In genomic region chr8:107186659-107187390, GRCm38 (mm10) we compare ENCODE assay signal across 22 mouse cellular contexts. TPM values are rescaled to one million over a fixed set of nuclear protein-coding genes. Genes with fewer than 3 reads are reported as not detected.
DNase-seq lines count a peak whose midpoint lies in the region; ATAC-seq lines count a peak whose summit lies in the region.
"Had no signal": no experiment of that assay in that cellular context is flagged by ENCODE, and none has a peak within 500 bp of the region (broad histone marks: within the 10 kb centered on the region; RNA-seq: fewer than 3 reads in every experiment).

No protein-coding gene starts in this region.

- no peak for DNase-seq in kidney, adult 8-10 months
- peak; percentile 14 for DNase-seq in 416B (ENCODE audit: low read depth)
- DNase-seq in Muller cell, postnatal 12 days (ENCODE audit: inconsistent ontology term) = peak; percentile 75
- no peak for DNase-seq in frontal cortex, postnatal 25 days (ENCODE audit: low spot score in 2 of 2)
- DNase-seq: adrenal gland, postnatal 10 days; cerebellum, adult 8-10 months; cerebellum, postnatal 36 days; gastrocnemius, postnatal 10 days; heart, adult 2 months; kidney, postnatal 36 days; liver, embryonic 13.5 days; lung, adult 2 months; lung, postnatal 14 days; right cerebral cortex, adult 18-20 months; right cerebral cortex, postnatal 4 days; thymus, postnatal 25 days had no signal

- peak; percentile 52; the same call in 1 of the 2 replicates for ATAC-seq in kidney, embryonic 15.5 days (replicated peaks; ENCODE audit: low FRiP score)
- ATAC-seq in intestine, embryonic 16.5 days = peak; percentile 52
- ATAC-seq in cerebellum, adult (ENCODE audit: insufficient number of reproducible peaks, low FRiP score, low TSS enrichment) = no peak

- H3K27me3 ChIP-seq in kidney, embryonic 15.5 days = no peaks in the 10 kb centered on the region
- no peaks in the 10 kb centered on the region for H3K27me3 ChIP-seq in intestine, embryonic 16.5 days (replicated peaks; ENCODE audit: control insufficient read depth, insufficient read depth, low read length)
- H3K27me3 ChIP-seq: hindbrain, embryonic 13.5 days; liver, embryonic 13.5 days; midbrain, embryonic 12.5 days; stomach, embryonic 15.5 days had no signal

- no peaks in the 10 kb centered on the region for H3K9me3 ChIP-seq in kidney, embryonic 15.5 days (replicated peaks)
- no peaks in the 10 kb centered on the region for H3K9me3 ChIP-seq in intestine, embryonic 16.5 days (ENCODE audit: control insufficient read depth, low read length)
- H3K9me3 ChIP-seq: hindbrain, embryonic 13.5 days; liver, embryonic 13.5 days; midbrain, embryonic 12.5 days; stomach, embryonic 15.5 days had no signal

- H3K4me3 ChIP-seq in kidney, embryonic 15.5 days (replicated peaks) = no peak overlapping the region
- no peak overlapping the region for H3K4me3 ChIP-seq in intestine, embryonic 16.5 days (ENCODE audit: low read length)
- H3K4me3 ChIP-seq: heart, adult 2 months; hindbrain, embryonic 13.5 days; liver, embryonic 13.5 days; midbrain, embryonic 12.5 days; stomach, embryonic 15.5 days had no signal

- H3K4me2 ChIP-seq in kidney, embryonic 15.5 days = 0 out of 2 replicates have a peak overlapping the region, but pooled peaks have one; percentile 12
- no peak overlapping the region for H3K4me2 ChIP-seq in intestine, embryonic 16.5 days (ENCODE audit: low read depth, low read length)
- H3K4me2 ChIP-seq: hindbrain, embryonic 13.5 days; liver, embryonic 13.5 days; midbrain, embryonic 12.5 days; stomach, embryonic 15.5 days had no signal

- H3K27ac ChIP-seq in kidney, embryonic 15.5 days = peak overlapping the region; percentile 70; the same call in 1 of the 2 replicates
- no peak overlapping the region for H3K27ac ChIP-seq in intestine, embryonic 16.5 days (ENCODE audit: low read length)
- H3K27ac ChIP-seq: heart, adult 2 months; hindbrain, embryonic 13.5 days; liver, embryonic 13.5 days; midbrain, embryonic 12.5 days; stomach, embryonic 15.5 days had no signal

- WGBS in kidney, embryonic 15.5 days = 38% methylated on average over 15 of the region's 15 CpGs
- 50% methylated on average over 15 of the region's 15 CpGs for WGBS in intestine, embryonic 16.5 days

- H3K4me1 ChIP-seq in kidney, embryonic 15.5 days = peaks cover 9% of the 10 kb centered on the region
- no peaks in the 10 kb centered on the region for H3K4me1 ChIP-seq in intestine, embryonic 16.5 days (ENCODE audit: control insufficient read depth, insufficient read depth, low read length)
- H3K4me1 ChIP-seq: hindbrain, embryonic 13.5 days; liver, embryonic 13.5 days; midbrain, embryonic 12.5 days; stomach, embryonic 15.5 days had no signal

- H3K36me3 ChIP-seq in kidney, embryonic 15.5 days = peaks cover 48% of the 10 kb centered on the region
- peaks cover 8% of the 10 kb centered on the region for H3K36me3 ChIP-seq in intestine, embryonic 16.5 days (ENCODE audit: control insufficient read depth, insufficient read depth, low read length)

- H3K9ac ChIP-seq in kidney, embryonic 15.5 days = no peak overlapping the region
- no peak overlapping the region for H3K9ac ChIP-seq in intestine, embryonic 16.5 days (ENCODE audit: low read depth, low read length)
- H3K9ac ChIP-seq: hindbrain, embryonic 13.5 days; liver, embryonic 13.5 days; midbrain, embryonic 12.5 days; stomach, embryonic 15.5 days had no signal

RNA-seq across cellular contexts. Expression of gene Cyb5b, which starts 36.4 kb away (rescaled TPM):
- polyA plus RNA-seq in kidney, embryonic 15.5 days (2015; fragmentation: Nextera tagmentation; extraction: Ambion mirVana) = 131 and 133 TPM in 2 replicates
- polyA plus RNA-seq in intestine, embryonic 16.5 days (2015; fragmentation: Nextera tagmentation; extraction: Ambion mirVana) = 155 and 177 TPM in 2 replicates

Comparison
In these comparisons a context has a peak if more than half of its experiments do, and no peak if none do; other contexts are left out.
1. DNase-seq: peak in 416B (single experiment) and Muller cell, postnatal 12 days (single experiment); none in kidney, adult 8-10 months (0 of 2) and frontal cortex, postnatal 25 days (0 of 2).